Mouse (Mus musculus): Measurements from ENCODE around the gene Ssr2. TPM values are rescaled to one million over a fixed set of nuclear protein-coding genes. Genes with fewer than 3 reads are reported as not detected.

Ssr2 gene
- total and polyA plus RNA-seq, 2 experiments = 90.0 to 176 TPM

DNA sequence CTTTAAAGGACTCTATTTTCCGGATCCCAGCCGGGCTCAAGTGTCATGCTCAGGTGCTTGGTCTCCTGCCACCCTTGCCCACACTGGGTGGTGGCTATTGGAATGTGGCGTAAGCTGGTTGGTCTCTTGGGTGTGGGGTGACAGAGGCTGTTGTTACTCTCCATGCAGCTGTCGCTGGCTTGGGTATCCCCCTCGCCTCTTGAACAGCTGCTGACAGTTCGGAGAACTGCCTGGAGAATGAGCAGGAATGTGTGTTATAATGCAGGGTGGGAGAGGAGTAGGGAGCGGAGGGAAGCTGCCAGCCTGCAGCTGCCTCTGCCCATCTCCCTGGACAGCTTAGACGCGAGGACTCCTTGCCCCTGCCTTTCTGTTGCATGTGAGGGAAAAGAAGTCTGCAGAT is 54.3 kb downstream of the Ssr2 start:
- no peak overlapping the region for H3K27ac ChIP-seq (replicated peaks; ENCODE audit: insufficient read depth, low read depth, low read length)
- WGBS = 89% methylated on average over 9 of the region's 9 CpGs
- TF ChIP-seq POLR2A (IDR thresholded peaks at IDR 0.05; ENCODE audit: extremely low read depth, insufficient read depth, low read length) (no peak), CTCF (IDR thresholded peaks at IDR 0.05; ENCODE audit: low read depth, low read length) (no peak)

DNA sequence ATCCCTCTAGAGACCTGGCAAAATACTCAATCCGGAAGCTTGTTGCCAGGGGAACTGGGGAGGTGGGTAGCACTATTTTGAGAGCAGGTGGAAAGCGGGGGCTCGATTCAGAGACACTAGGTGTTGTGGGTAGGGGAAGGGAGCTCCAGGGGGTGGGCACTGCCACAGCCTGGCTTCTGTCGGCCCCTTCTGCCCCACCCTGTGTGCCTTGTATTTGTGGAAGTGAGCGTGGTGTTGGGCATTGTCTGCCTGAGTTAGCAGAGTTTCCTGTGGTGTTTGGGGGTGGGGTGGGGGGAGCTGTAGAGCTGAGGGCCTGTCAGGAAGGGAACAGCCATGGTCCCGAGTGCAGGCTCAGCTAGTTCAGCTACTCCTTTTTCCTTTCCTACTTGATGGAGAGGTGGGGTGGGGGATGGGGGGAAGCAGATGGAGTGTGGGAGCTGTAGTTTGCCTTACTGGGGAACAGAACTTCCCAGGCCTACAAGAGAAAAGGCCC is 55.2 kb downstream of the Ssr2 start:
- Histone ChIP-seq H3K27ac (replicated peaks; ENCODE audit: insufficient read depth, low read depth, low read length) (0 out of 2 replicates have a peak overlapping the region, but pooled peaks have one; percentile 37), H3K4me1 (ENCODE audit: control insufficient read depth, insufficient read depth, low read length) (peaks cover 2% of the 10 kb centered on the region; the same call in 1 of the 2 replicates), H3K36me3 (ENCODE audit: control insufficient read depth, insufficient read depth, low read length) (no peaks in the 10 kb centered on the region), H3K79me2 (ENCODE audit: control insufficient read depth, insufficient read depth, low read length) (peaks cover 3% of the 10 kb centered on the region; the same call in 1 of the 2 replicates), H3K4me3 (ENCODE audit: insufficient read depth, low read depth, low read length) (no peak overlapping the region), H3K9ac (ENCODE audit: low read depth, low read length) (no peak overlapping the region), H3K27me3 (ENCODE audit: control insufficient read depth, insufficient read depth, low read length) (no peaks in the 10 kb centered on the region)
- no peak for DNase-seq (ENCODE audit: extremely low read depth, low read depth, low spot score)
- WGBS = 81% methylated on average over 6 of the region's 6 CpGs
- TF ChIP-seq CTCF (IDR thresholded peaks at IDR 0.05; ENCODE audit: low read depth, low read length) (no peak), POLR2A (IDR thresholded peaks at IDR 0.05; ENCODE audit: extremely low read depth, insufficient read depth, low read length) (no peak)

More for the DNA sequence above, 54.3 kb downstream of the Ssr2 start:
- no peak for DNase-seq (ENCODE audit: extremely low read depth, low read depth, low spot score)
- H3K36me3 ChIP-seq (ENCODE audit: control insufficient read depth, insufficient read depth, low read length) = no peaks in the 10 kb centered on the region
- peaks cover 3% of the 10 kb centered on the region; the same call in 1 of the 2 replicates for H3K79me2 ChIP-seq (ENCODE audit: control insufficient read depth, insufficient read depth, low read length)
- H3K4me1 ChIP-seq (ENCODE audit: control insufficient read depth, insufficient read depth, low read length) = peaks cover 2% of the 10 kb centered on the region; the same call in 1 of the 2 replicates
- H3K27me3 ChIP-seq (ENCODE audit: control insufficient read depth, insufficient read depth, low read length) = no peaks in the 10 kb centered on the region
- H3K4me3 ChIP-seq (ENCODE audit: insufficient read depth, low read depth, low read length) = no peak overlapping the region
- H3K9ac ChIP-seq (ENCODE audit: low read depth, low read length) = no peak overlapping the region

DNA sequence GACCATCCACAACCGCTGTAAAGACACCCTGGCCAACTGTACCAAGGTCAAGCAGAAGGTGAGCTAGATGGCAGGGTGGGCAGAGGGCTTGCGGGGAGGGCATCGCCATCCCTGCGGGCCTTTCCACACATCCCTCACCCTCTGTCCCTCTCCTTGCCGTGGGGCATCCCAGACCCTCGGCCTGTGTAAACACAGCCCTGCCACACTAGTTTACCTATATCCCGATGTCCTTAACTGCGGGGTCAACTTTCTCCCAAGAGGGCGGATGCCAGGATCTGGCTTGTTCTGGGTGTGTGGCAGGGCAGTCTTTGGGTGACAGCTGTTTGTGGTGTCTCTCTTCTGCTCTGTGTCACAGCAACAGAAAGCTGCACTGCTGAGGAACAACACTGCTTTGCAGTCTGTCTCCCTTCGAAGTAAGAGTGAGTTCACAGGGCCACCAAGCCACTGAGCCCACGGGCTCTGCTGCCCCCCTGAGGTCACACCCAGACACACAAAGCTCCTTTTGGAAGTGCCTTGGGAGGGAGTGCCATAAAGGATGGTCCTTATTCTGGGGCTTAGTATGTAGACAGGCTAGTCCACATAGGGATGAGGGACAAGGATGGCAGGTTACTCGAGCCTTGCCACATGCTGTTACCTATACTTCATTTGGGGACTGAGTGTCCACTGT is 56.4 kb downstream of the Ssr2 start:
- no peaks in the 10 kb centered on the region for H3K36me3 ChIP-seq (ENCODE audit: control insufficient read depth, insufficient read depth, low read length)
- H3K4me1 ChIP-seq (ENCODE audit: control insufficient read depth, insufficient read depth, low read length) = peaks cover 2% of the 10 kb centered on the region; the same call in 1 of the 2 replicates
- no peak overlapping the region for H3K4me3 ChIP-seq (ENCODE audit: insufficient read depth, low read depth, low read length)
- no peaks in the 10 kb centered on the region for H3K79me2 ChIP-seq (ENCODE audit: control insufficient read depth, insufficient read depth, low read length)
- TF ChIP-seq CTCF (IDR thresholded peaks at IDR 0.05; ENCODE audit: low read depth, low read length) = peak; percentile 82
- no peak for TF ChIP-seq POLR2A (IDR thresholded peaks at IDR 0.05; ENCODE audit: extremely low read depth, insufficient read depth, low read length)
- no peak overlapping the region for H3K27ac ChIP-seq (replicated peaks; ENCODE audit: insufficient read depth, low read depth, low read length)
- WGBS = 69% methylated on average over 12 of the region's 12 CpGs
- no peak for DNase-seq (ENCODE audit: extremely low read depth, low read depth, low spot score)
- H3K9ac ChIP-seq (ENCODE audit: low read depth, low read length) = no peak overlapping the region
- H3K27me3 ChIP-seq (ENCODE audit: control insufficient read depth, insufficient read depth, low read length) = no peaks in the 10 kb centered on the region

DNA sequence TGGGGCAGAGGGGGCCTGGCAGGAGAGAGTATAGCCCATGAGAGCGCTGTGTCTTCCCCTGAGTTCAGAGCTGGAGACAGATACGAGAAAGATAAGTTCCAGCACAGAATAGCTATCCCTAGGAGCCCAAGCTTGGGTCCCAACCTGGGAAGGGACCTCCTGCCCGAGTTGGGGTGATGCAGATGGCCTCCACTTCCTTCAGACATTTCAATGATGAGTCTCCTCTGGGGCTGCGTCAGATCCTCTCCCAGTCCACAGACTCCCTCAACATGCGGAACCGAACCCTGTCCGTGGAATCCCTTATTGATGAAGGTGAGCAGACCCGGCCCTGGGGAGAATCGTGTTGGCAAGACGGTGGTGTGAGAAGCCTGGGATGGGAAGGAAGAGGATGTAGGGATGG is 57.4 kb downstream of the Ssr2 start:
- TF ChIP-seq CTCF (IDR thresholded peaks at IDR 0.05; ENCODE audit: low read depth, low read length) = no peak
- no peak for TF ChIP-seq POLR2A (IDR thresholded peaks at IDR 0.05; ENCODE audit: extremely low read depth, insufficient read depth, low read length)
- H3K27ac ChIP-seq (replicated peaks; ENCODE audit: insufficient read depth, low read depth, low read length) = no peak overlapping the region
- no peaks in the 10 kb centered on the region for H3K36me3 ChIP-seq (ENCODE audit: control insufficient read depth, insufficient read depth, low read length)
- no peak for DNase-seq (ENCODE audit: extremely low read depth, low read depth, low spot score)
- H3K27me3 ChIP-seq (ENCODE audit: control insufficient read depth, insufficient read depth, low read length) = no peaks in the 10 kb centered on the region
- no peak overlapping the region for H3K9ac ChIP-seq (ENCODE audit: low read depth, low read length)
- H3K4me1 ChIP-seq (ENCODE audit: control insufficient read depth, insufficient read depth, low read length) = peaks cover 2% of the 10 kb centered on the region; the same call in 1 of the 2 replicates
- WGBS = 90% methylated on average over 10 of the region's 10 CpGs
- H3K79me2 ChIP-seq (ENCODE audit: control insufficient read depth, insufficient read depth, low read length) = no peaks in the 10 kb centered on the region
- no peak overlapping the region for H3K4me3 ChIP-seq (ENCODE audit: insufficient read depth, low read depth, low read length)

DNA sequence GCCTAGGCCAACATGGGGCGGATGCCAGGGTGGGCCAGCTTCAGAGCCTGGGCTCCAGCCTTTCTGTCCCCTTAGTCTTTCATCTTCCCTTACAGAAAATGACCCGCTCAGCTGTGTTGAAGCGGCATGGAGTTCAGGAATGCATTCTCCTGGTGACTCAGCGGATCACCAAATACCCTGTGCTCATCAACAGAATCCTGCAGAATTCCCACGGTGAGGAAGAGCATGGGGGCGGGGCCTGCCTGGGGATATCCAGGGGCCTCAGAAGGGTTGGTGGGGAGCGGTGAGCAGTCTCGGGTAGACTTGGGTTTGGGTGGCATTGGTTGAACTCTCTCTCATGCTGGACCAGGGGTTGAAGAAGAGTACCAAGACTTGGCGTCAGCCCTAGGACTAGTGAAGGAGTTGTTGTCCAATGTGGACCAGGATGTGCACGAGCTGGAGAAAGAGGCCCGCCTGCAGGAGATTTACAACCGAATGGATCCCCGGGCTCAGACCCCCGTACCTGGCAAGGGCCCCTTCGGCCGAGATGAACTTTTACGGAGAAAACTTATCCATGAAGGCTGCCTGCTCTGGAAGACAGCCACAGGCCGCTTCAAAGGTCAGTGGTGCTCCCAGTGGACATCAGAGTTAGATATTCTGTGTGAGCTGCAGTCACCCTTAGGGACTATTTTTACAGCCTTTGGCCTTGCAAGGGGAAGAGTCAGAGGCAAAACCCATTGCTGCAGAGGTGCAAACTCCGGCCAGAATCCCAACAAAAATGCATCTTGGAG is 60.0 kb downstream of the Ssr2 start:
- Histone ChIP-seq H3K4me1 (ENCODE audit: control insufficient read depth, insufficient read depth, low read length) (no peaks in the 10 kb centered on the region), H3K79me2 (ENCODE audit: control insufficient read depth, insufficient read depth, low read length) (no peaks in the 10 kb centered on the region), H3K36me3 (ENCODE audit: control insufficient read depth, insufficient read depth, low read length) (no peaks in the 10 kb centered on the region), H3K9ac (ENCODE audit: low read depth, low read length) (no peak overlapping the region), H3K27ac (replicated peaks; ENCODE audit: insufficient read depth, low read depth, low read length) (no peak overlapping the region), H3K4me3 (ENCODE audit: insufficient read depth, low read depth, low read length) (no peak overlapping the region), H3K27me3 (ENCODE audit: control insufficient read depth, insufficient read depth, low read length) (no peaks in the 10 kb centered on the region)
- 94% methylated on average over 19 of the region's 19 CpGs for WGBS
- TF ChIP-seq POLR2A (IDR thresholded peaks at IDR 0.05; ENCODE audit: extremely low read depth, insufficient read depth, low read length) (no peak), CTCF (IDR thresholded peaks at IDR 0.05; ENCODE audit: low read depth, low read length) (no peak)
- no peak for DNase-seq (ENCODE audit: extremely low read depth, low read depth, low spot score)

Data from liver, adult 2 months (tissue).